Mouse (Mus musculus) heart, adult 18-20 months (tissue): ENCODE data around the gene Rc3h1. TPM values are rescaled to one million over a fixed set of nuclear protein-coding genes. Genes with fewer than 3 reads are reported as not detected.
"Not testable (repeated sequence)": the region's sequence is repeated elsewhere in the genome, so short reads cannot be mapped to it uniquely, and the experiment has no call there.

Source experiments
- DNase-seq, 2 experiments: peaks; one replicate each; pipeline ENCODE4 v3.0.0; 2021 to 2022; ENCODE audit warnings: mixed read lengths in 1 of 2
- long read RNA-seq, 2 experiments: library from polyadenylated mRNA; stranded (forward); transcript quantifications; one replicate each; pipeline ENCODE4 v2.0.0; 2021
- total RNA-seq, 2 experiments: library from RNA; stranded (reverse); gene quantifications; 2 replicates each; pipeline ENCODE4 v1.2.3; 2021

Gene Rc3h1
- 10 to 100 TPM; 39.6 to 48.4 TPM for total RNA-seq
- long read RNA-seq, experiment 1, partial matches to known transcripts: 0 of 19 reads
- long read RNA-seq, experiment 1, other reads (novel, unspliced or antisense): 19 of 19 reads
- long read RNA-seq, experiment 2, partial matches to known transcripts: 0 of 30 reads
- long read RNA-seq, experiment 2, other reads (novel, unspliced or antisense): 30 of 30 reads

GRCm38 (mm10) chr1:160906057-160906557 is at the start of gene Rc3h1:
Rc3h1 (plus strand) TSS chr1:160906418.
- DNase-seq: peak; percentile 98 to 99

- DNase-seq: no peak
These were observed 48.1 kb upstream of the Rc3h1 start for GRCm38 (mm10) chr1:160858132-160858531.

DNA sequence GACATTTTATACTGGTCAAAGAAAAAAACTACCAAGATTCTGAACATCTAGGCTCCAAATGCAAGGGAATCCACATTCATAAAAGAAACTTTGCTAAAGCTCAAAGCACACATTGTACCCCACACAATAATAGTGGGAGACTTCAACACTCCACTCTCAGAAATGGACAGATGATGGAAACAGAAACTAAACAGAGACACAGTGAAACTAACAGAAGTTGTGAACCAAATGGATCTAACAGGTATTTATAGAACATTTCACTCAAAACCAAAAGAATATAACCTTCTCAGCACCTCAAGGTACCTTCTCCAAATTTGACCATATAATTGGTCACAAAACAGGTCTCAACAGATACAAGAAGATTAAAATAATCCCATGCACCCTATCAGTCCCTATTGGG is 46.3 kb upstream of the Rc3h1 start:
- DNase-seq: not testable (repeated sequence)

DNA sequence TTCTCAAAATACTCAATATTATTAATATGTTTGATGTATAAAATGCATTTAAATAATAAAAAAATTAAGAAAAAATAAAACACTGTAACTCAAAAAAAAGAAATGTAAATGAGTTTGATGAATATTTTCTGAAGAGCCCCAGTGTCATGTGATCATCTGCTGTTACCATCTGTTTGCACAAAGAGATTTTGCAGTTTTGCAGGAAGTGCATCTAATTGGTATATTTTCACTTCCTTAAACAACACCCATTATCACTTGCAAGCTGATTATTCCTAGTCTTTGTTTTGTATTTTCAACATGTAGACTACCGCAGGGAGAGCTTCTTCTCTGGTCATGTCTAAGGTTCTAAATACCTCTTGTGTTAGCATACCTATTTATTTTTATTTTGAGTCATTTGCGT is 45.1 kb upstream of the Rc3h1 start:
- no peak for DNase-seq

DNA sequence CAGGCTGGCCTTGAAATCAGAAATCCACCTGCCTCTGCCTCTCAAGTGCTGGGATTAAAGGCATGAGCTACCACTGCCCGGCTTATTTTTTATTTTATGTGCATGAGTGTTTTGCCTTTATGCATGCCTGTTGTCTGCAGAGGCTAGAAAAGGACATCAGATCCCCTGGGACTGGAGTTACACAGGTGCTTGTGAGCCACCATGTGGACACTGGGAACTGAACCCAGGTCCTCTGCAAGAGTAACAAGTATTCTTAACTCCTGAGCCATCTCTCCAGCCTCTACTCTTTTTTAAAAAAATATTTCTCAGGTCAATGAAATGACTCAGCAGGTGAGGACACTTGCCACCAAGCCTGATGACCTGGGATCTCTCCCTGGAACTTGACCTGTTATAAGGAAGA is 44.6 kb upstream of the Rc3h1 start:
- DNase-seq: no peak

GRCm38 (mm10) chr1:160863027-160863426 is 43.2 kb upstream of the Rc3h1 start:
- DNase-seq: peak; percentile 8 to 26

DNA sequence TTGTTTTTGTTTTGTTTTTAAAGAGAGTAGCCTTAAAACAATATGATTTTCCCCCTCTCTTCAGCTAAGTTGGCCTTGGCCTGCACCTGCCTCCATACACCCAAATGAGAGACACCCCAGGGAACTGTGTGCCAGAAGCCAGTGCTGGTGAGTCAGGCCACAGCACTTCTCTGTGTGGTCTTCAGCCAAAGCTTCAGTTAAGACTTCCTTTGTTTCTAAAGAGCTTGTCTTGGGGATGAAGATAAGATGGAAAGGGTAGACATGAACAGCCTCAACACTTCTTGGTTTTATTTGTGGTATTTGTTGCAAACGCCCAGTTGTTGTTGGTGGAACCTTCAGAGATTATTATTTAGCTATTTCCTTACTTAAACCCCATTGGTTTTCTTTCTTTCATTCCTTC is 31.5 kb upstream of the Rc3h1 start:
- no peak for DNase-seq

- DNase-seq: no peak
These were observed 29.2 kb upstream of the Rc3h1 start for GRCm38 (mm10) chr1:160876968-160877367.

- peak in 1 of 2 experiments; percentile 7 for DNase-seq
These were observed 27.7 kb upstream of the Rc3h1 start for GRCm38 (mm10) chr1:160878485-160878884.

DNA sequence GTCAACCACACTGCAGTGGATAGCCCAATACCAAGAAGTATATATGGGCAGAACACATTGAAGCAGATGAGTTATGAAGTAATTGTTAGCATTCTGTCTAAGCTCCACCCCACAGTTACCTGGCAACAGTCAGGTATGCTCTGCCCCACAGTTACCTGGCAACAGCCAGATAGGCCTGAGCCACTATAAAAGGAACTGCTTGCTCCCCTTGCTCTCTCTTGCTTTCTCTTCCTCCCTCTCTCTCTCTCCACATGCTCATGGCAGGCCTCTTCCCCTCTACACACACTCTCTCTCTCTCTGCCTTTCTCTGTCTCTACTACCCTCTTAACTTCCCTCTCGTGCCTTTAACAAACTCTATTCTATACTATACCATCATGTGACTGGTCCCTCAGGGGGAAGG is 24.8 kb upstream of the Rc3h1 start:
- not testable (repeated sequence) for DNase-seq

DNA sequence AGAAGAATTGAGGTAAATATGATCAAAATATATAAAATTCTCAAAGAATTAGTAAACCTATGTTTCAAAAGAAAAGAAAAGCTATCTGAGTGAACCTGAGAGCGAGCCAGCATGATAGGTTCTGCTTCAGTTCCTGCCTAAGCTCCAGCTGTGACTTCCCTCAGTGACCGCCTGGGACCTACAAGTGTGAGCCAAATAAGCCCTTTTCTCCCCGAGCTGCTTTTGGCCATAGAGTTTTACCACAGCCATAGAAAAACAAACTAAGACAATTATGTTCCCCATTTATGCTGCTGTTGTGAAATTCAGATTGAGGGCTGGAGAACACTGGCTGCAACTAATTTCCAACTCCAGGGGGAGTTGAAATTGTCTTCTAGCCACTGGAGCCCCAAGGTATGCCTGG is 24.2 kb upstream of the Rc3h1 start:
- peak in 1 of 2 experiments; percentile 12 for DNase-seq

DNA sequence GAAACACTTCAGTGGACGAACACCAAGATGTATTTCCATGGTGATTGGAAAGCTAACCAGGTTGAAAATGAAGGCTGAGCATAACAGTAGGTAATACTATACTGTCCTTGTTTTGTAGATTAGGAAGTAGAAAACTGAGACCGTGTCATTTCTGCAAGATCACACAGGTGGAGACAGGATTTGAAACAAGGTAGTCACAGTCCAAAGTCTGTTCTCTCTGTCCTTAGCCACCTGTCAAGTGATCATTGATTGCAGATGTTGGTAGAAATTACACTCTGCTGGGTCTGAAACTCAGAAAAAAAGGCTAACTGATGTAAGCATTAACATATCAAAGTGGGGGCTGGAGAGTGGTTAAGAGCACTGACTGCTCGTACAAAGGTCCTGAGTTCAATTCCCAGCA is 21.9 kb upstream of the Rc3h1 start:
- DNase-seq: no peak

DNA sequence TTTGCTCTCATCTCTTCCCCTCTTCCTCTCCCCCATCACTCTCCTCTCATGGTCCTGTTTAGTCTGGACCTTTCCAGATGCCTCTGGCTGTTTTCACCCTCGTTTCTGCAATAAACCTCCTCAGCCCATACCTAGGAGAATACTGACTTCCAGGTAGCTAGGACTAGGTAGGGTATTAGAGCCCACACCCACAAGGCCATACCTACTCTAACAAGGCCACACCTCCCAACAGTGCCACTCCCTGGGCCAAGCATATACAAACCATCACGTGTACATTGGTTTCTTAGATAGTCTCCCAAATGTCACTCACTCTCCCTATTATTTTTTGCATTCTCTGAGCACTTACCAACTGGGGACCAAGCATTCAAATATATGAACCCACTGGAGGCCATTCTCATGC is 21.2 kb upstream of the Rc3h1 start:
- no peak for DNase-seq

GRCm38 (mm10) chr1:160899701-160900100 is 6.5 kb upstream of the Rc3h1 start:
- no peak for DNase-seq

GRCm38 (mm10) chr1:160904047-160904446 is 2.2 kb upstream of the Rc3h1 start:
- peak; percentile 69 to 70 for DNase-seq

DNA sequence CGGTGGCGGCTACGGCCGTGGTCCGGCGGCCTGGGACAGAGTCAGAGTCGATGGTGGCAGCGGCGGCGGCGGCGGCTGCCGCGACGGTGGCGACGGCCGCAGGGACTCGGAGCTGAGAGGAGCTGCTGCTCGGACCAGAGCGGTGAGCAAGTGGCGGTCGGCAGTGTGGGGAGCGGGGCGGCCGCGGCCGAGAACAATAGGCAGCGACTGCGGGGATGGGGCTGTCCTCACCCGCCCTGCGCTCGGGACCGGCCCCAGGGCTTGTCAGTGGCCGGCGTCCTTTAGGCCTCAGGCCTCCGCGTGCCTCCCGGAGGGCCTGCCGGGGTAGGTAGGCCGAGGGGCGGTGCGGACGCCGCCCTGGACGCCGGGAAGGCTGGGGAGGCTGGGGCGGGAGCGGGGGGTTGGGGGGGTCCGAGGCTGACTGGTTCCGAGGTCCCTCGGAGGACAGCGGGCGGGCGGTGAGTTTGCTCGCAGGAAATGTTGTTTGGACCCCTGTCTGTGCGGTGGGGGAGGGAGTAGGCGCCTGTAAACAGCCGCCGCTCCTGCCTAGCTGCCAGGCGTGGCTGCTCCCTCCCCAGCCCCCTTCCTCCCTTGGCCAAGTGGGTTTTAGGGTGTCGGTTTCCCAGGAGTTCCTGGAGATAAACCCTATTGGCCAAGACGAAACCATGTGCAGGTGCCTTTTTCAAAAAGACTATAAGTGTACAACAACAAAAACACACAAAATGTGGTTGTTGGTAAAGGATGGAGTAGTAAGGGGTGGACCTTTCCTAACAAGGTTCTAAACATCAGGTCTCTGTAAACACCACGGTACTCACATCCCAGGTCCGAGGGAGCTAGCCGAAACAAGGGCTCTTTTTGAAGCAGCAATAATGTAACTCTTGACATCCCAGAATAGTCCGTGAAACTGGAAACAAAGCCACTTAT is 602 bp downstream of the Rc3h1 start:
- peak; percentile 62 to 65 for DNase-seq

- peak in 1 of 2 experiments; percentile 32 for DNase-seq
These were observed 4.0 kb downstream of the Rc3h1 start for GRCm38 (mm10) chr1:160910176-160910575.

DNA sequence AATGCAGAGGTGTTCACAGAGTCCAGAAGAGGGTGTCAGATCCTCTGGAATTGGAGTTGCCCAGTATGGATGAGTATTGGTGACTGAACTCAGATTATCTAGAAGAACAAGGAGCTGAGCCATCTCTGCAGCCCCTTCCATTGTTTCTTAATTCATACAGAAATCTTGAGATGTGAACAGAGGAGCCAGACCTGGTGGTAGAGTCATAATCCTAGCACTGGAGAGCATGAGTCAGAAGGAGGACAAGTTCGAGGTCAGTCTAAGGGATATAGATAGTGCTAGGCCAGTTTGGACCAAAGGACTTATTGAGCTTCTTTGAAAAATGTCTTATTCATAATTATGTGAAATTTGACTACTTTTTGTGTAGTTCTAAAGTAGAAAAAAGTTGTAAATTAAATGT is 4.6 kb downstream of the Rc3h1 start:
- DNase-seq: no peak

DNA sequence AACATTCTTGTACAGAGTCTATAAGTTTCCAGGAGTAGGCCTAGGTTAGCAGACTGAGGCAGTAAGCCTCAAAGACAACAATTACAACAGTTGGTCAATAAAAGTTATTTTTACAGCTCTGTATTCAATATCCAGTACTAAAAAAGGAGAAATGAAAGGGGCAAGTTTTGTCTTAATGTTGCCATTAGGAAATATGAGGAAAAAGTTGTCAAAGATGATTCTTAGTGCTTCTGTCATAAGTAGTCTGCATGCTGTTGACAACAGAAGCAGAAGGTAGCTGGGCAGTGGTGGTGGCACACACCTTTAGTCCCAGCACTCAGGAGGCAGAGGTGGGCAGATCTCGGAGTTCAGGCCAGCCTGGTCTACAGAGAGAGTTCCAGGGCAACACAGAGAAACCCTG is 13.2 kb downstream of the Rc3h1 start:
- DNase-seq: no peak

- DNase-seq: no peak
These were observed 15.7 kb downstream of the Rc3h1 start for GRCm38 (mm10) chr1:160921938-160922337.

DNA sequence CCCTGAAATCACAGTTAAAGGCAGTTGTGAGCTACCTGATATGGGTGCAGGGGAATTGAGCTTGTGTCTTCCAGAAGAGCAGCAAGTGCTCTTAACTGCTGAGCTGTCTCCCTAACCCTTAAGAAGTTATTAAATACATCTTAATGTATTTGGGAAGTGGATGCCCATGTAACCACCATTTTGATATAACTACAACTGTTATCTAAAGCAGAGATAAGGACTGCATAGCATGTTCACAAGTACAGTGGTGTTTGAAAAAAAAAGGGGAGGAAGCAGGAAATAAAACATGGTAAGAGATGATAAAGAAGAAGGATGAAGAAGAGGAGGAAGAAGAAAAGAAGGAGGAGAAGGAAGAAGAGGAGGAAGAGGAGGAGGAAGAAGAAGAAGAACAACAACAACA is 25.1 kb downstream of the Rc3h1 start:
- DNase-seq: no peak

DNA sequence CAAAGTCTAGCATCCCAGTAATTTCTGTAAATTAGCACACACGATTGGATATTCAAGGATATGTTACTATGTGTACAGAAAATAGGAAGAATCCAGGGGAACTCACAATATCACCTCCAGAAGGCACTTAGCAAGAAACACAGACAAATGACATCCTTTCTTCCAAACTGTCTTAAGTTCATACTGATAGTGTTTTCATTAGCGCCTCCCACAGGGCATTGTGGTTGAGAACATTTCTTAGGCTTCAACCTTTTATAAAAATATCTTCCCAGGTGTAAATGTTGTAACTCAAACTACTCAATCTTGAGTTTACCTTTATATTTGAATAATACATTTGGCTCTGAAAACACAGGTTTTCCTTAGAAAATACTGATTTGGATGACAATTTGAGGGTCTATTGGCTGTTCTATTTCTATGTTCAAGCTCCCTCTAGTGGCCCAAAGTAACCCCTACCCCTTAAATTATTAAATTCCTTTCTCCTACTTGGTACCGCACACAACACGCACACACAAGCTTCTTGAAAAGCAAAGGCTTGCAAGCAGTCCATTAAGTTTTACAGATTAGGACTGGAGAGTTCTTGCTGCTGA is 27.8 kb downstream of the Rc3h1 start:
- peak; percentile 19 to 53 for DNase-seq

DNA sequence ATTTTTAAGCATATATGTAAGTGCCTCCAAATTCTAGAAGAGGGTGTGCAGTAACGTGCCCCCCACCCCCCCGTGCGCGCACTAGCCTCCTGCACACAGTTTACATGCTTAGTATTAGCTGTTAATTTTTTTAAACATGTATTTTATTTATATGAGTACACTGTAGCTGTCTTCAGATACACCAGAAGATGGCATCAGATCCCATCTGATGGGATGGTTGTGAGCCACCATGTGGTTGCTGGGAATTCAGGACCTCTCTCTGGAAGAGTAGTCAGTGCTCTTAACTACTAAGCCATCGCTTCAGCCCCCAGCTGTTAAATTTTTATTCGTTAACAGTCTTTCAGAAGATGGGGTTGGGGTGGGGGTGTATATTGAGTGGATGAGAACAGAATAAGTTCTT is 29.3 kb downstream of the Rc3h1 start:
- no peak for DNase-seq
